8 mouse cellular contexts compared by ENCODE assay signal in the genomic region with DNA sequence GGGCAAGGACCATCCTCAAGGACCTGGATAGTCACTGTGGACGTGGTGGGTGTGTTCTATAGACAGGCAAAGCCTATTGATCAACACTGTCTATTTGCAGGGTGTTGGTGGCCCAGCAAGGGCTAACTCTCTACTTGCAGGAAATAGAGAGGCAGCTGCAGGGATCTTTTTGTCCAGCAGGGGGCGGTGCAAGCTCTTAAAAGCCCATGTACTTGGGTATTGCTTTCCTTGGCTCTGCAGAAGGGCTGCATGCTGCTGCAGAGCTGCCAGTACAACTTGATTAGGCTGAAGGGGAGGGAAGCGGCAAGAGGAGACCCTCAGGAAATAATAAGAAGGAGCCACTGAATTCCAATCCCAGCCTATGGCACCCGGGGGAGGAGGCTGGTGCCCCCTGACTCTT. TPM values are rescaled to one million over a fixed set of nuclear protein-coding genes. Genes with fewer than 3 reads are reported as not detected.
DNase-seq lines count a peak whose midpoint lies in the region; ATAC-seq and TF ChIP-seq lines count a peak whose summit lies in the region.

No protein-coding gene starts in this region.

- H3K27me3 ChIP-seq in forebrain, embryonic 11.5 days (ENCODE audit: control insufficient read depth, insufficient read depth, low read length): no peaks in the 10 kb centered on the region
- H3K27me3 ChIP-seq in liver, postnatal 0 days (ENCODE audit: insufficient read depth, low read length): no peaks in the 10 kb centered on the region

- H3K4me1 ChIP-seq in forebrain, embryonic 11.5 days (replicated peaks; ENCODE audit: control insufficient read depth, insufficient read depth, low read length): no peaks in the 10 kb centered on the region; the same call in 1 of the 2 replicates
- H3K4me1 ChIP-seq in liver, postnatal 0 days (ENCODE audit: insufficient read depth): peaks cover 16% of the 10 kb centered on the region; the same call in 1 of the 2 replicates

- peak; percentile 93 to 96 for DNase-seq in CD8-positive naive resting alpha-beta T cell, adult 2 months (ENCODE audit: low read depth in 2 of 2, low spot score in 2 of 2)
- peak; percentile 45 for DNase-seq in c-Kit-negative CD71-positive TER-119-positive erythroid progenitor cells, embryonic 14.5 days (ENCODE audit: low read depth, low spot score)
- DNase-seq in forebrain, embryonic 11.5 days (ENCODE audit: low spot score): peak; percentile 96
- DNase-seq in heart, postnatal 10 days: peak; percentile 95 to 97
- DNase-seq in kidney, postnatal 36 days: peak; percentile 88 to 95
- peak; percentile 91 for DNase-seq in liver, postnatal 0 days
- peak; percentile 78 for DNase-seq in testis, postnatal 14 days (ENCODE audit: low spot score)

- no peaks in the 10 kb centered on the region for H3K36me3 ChIP-seq in forebrain, embryonic 11.5 days (ENCODE audit: control insufficient read depth, insufficient read depth, low read length)
- no peaks in the 10 kb centered on the region for H3K36me3 ChIP-seq in liver, postnatal 0 days (replicated peaks; ENCODE audit: insufficient read depth, low read length)

- no peaks in the 10 kb centered on the region for H3K9me3 ChIP-seq in forebrain, embryonic 11.5 days (ENCODE audit: control insufficient read depth, low read length)
- no peaks in the 10 kb centered on the region for H3K9me3 ChIP-seq in liver, postnatal 0 days (ENCODE audit: low read length)

- H3K4me2 ChIP-seq in forebrain, embryonic 11.5 days (ENCODE audit: low read depth, low read length, severe bottlenecking): no peak overlapping the region
- H3K4me2 ChIP-seq in liver, postnatal 0 days (ENCODE audit: low read depth, low read length): no peak overlapping the region

- H3K9ac ChIP-seq in forebrain, embryonic 11.5 days (ENCODE audit: low read length): no peak overlapping the region
- H3K9ac ChIP-seq in liver, postnatal 0 days (replicated peaks): no peak overlapping the region

- peak; percentile 95 for TF ChIP-seq CTCF in liver, postnatal 0 days (IDR thresholded peaks at IDR 0.05; ENCODE audit: low read depth)

- intact Hi-C loops in heart, postnatal 10 days (cut with DNase I): loop anchor here (1.0 to 5.0 kb wide), 4 partner anchors 29 to 166 kb away; no protein-coding TSS in a partner anchor

- no peak overlapping the region for H3K4me3 ChIP-seq in forebrain, embryonic 11.5 days (ENCODE audit: low read depth, low read length)
- H3K4me3 ChIP-seq in liver, postnatal 0 days (ENCODE audit: low read depth, low read length): no peak overlapping the region

- TF ChIP-seq EP300 in liver, postnatal 0 days (IDR thresholded peaks at IDR 0.05; ENCODE audit: low read depth): no peak

- ATAC-seq in forebrain, embryonic 11.5 days (replicated peaks; ENCODE audit: low FRiP score): peak; percentile 60; the same call in 1 of the 2 replicates
- ATAC-seq in liver, postnatal 0 days: peak; percentile 66
- peak; percentile 58 for ATAC-seq in neutrophil, adult 5-6 weeks (ENCODE audit: extremely low read depth, insufficient number of reproducible peaks, low FRiP score, poor library complexity, severe bottlenecking)

- H3K27ac ChIP-seq in forebrain, embryonic 11.5 days (ENCODE audit: low read depth, low read length): no peak overlapping the region
- H3K27ac ChIP-seq in liver, postnatal 0 days (ENCODE audit: low read depth): no peak overlapping the region

- WGBS in forebrain, embryonic 11.5 days: 1% methylated on average over 4 of the region's 4 CpGs
- WGBS in liver, postnatal 0 days (ENCODE audit: insufficient replicate concordance): 9% methylated on average over 4 of the region's 4 CpGs

RNA-seq across cellular contexts. Expression of gene Sept9, which starts 38.7 kb away (rescaled TPM):
- 172 and 182 TPM in 2 replicates for polyA plus RNA-seq in forebrain, embryonic 11.5 days (2014; fragmentation: Nextera tagmentation; extraction: Ambion mirVana)
- total RNA-seq in heart, postnatal 10 days (2021): 10 to 100 TPM; 70.0 to 71.1 TPM
- 30.8 and 34.5 TPM in 2 replicates for polyA plus RNA-seq in liver, postnatal 0 days (2015; fragmentation: Nextera tagmentation; extraction: Ambion mirVana)
- 92.3 and 101 TPM in 2 replicates for total RNA-seq in neutrophil, adult 5-6 weeks (2017)

Comparison
In these comparisons a context has a peak if more than half of its experiments do, and no peak if none do; other contexts are left out.
1. DNase-seq: peak in every context shown above with its lines; median percentile 96 in forebrain, embryonic 11.5 days; 96 in heart, postnatal 10 days; 94 in CD8-positive naive resting alpha-beta T cell, adult 2 months; 92 in kidney, postnatal 36 days; 91 in liver, postnatal 0 days; 78 in testis, postnatal 14 days; 45 in c-Kit-negative CD71-positive TER-119-positive erythroid progenitor cells, embryonic 14.5 days.